Mouse (Mus musculus) myocyte (in vitro differentiated cells): ENCODE measurements around the gene Slc44a1. TPM values are rescaled to one million over a fixed set of nuclear protein-coding genes. Genes with fewer than 3 reads are reported as not detected.

Source experiments
- H3K27me3 ChIP-seq: one replicate; pipeline ENCODE4 v1.6.1; 2011; ENCODE audit not compliant: control insufficient read depth, insufficient read depth, insufficient read length
- H3K36me3 ChIP-seq: one replicate; pipeline ENCODE4 v1.6.1; 2011; ENCODE audit not compliant: control insufficient read depth, insufficient read depth
- H3K4me2 ChIP-seq: one replicate; pipeline ENCODE4 v1.6.1; 2011; ENCODE audit warnings: low read depth, control low read depth
- H3K4me3 ChIP-seq: one replicate; pipeline ENCODE4 v1.5.1; 2011; ENCODE audit warnings: mild to moderate bottlenecking, control low read depth, moderate library complexity
- H3K79me2 ChIP-seq: one replicate; pipeline ENCODE4 v1.6.1; 2011; ENCODE audit not compliant: control insufficient read depth, insufficient read depth
- H3ac ChIP-seq: one replicate; pipeline ENCODE4 v1.6.1; 2011; ENCODE audit not compliant: control insufficient read depth, insufficient read length
- CEBPB ChIP-seq: IDR thresholded peaks from 2 replicates; pipeline ENCODE4 v1.6.1; 2011; ENCODE audit warnings: mild to moderate bottlenecking, moderate library complexity; ENCODE audit not compliant: poor library complexity, insufficient read depth, severe bottlenecking
- E2F4 ChIP-seq: IDR thresholded peaks from one replicate; pipeline ENCODE4 v1.6.1; 2011; ENCODE audit warnings: mild to moderate bottlenecking, control low read depth, moderate library complexity; ENCODE audit not compliant: insufficient read depth
- MAX ChIP-seq: IDR thresholded peaks from one replicate; pipeline ENCODE4 v1.6.1; 2011; ENCODE audit warnings: low read depth, mild to moderate bottlenecking, control low read depth
- MYOD1 ChIP-seq, 3 experiments: IDR thresholded peaks; one replicate each; pipeline ENCODE4 v1.6.1; 2011; ENCODE audit warnings: control low read depth in 2 of 3, low read depth in 2 of 3, mild to moderate bottlenecking in 2 of 3, moderate library complexity in 1 of 3; ENCODE audit not compliant: insufficient read length in 2 of 3, control insufficient read depth in 1 of 3
- MYOG ChIP-seq, 3 experiments: IDR thresholded peaks; one replicate each; pipeline ENCODE4 v1.6.1; 2011; ENCODE audit warnings: control low read depth in 2 of 3, low read depth in 2 of 3, mild to moderate bottlenecking in 2 of 3; ENCODE audit not compliant: insufficient read length in 2 of 3, control insufficient read depth in 1 of 3, insufficient read depth in 1 of 3
- POLR2A ChIP-seq: IDR thresholded peaks from one replicate; pipeline ENCODE4 v1.6.1; 2011; ENCODE audit warnings: low read depth, mild to moderate bottlenecking, control low read depth, moderate library complexity; ENCODE audit not compliant: insufficient read length
- POLR2AphosphoS2 ChIP-seq: IDR thresholded peaks from one replicate; pipeline ENCODE4 v1.6.1; 2011; ENCODE audit warnings: low read depth, control low read depth; ENCODE audit not compliant: insufficient read length
- REST ChIP-seq: IDR thresholded peaks from one replicate; pipeline ENCODE4 v1.6.1; 2011; ENCODE audit warnings: mild to moderate bottlenecking, control low read depth, moderate library complexity; ENCODE audit not compliant: insufficient read depth, insufficient read length
- SRF ChIP-seq: IDR thresholded peaks from one replicate; pipeline ENCODE4 v1.6.1; 2011; ENCODE audit warnings: low read depth; ENCODE audit not compliant: control insufficient read depth, insufficient read length
- TCF12 ChIP-seq: IDR thresholded peaks from one replicate; pipeline ENCODE4 v1.6.1; 2011; ENCODE audit warnings: mild to moderate bottlenecking, control low read depth; ENCODE audit not compliant: poor library complexity, insufficient read depth, severe bottlenecking
- TCF3 ChIP-seq: IDR thresholded peaks from one replicate; pipeline ENCODE4 v1.6.1; 2011; ENCODE audit warnings: low read depth, control low read depth; ENCODE audit not compliant: insufficient read length
- USF1 ChIP-seq: IDR thresholded peaks from one replicate; pipeline ENCODE4 v1.6.1; 2011; ENCODE audit warnings: low read depth, mild to moderate bottlenecking, control low read depth, moderate library complexity
- polyA plus RNA-seq: library from polyadenylated mRNA; unstranded; fragments of >200 nt; fragmentation: generic; extraction: Trizol; gene quantifications from one replicate; pipeline ENCODE4 v1.2.1, GENCODE M21; 2012; ENCODE audit warnings: missing spikeins

The Slc44a1 gene
- polyA plus RNA-seq, 1 experiment = 43.7 TPM

GRCm38 (mm10) chr4:53600462-53600861 lies 160.2 kb downstream of the Slc44a1 start:
- TF ChIP-seq SRF = no peak
- no peak for TF ChIP-seq TCF3
- TF ChIP-seq MYOG (IDR thresholded peaks at IDR 0.05; ENCODE audit: control insufficient read depth in 1 of 3, insufficient read depth in 1 of 3, insufficient read length in 2 of 3, low read depth in 2 of 3) = no peak
- no peak for TF ChIP-seq REST
- no peak for TF ChIP-seq TCF12
- TF ChIP-seq E2F4 = no peak
- TF ChIP-seq USF1 = no peak
- TF ChIP-seq MAX = no peak
- TF ChIP-seq MYOD1 (IDR thresholded peaks at IDR 0.05; ENCODE audit: control insufficient read depth in 1 of 3, insufficient read length in 2 of 3, low read depth in 2 of 3) = no peak
- TF ChIP-seq CEBPB = no peak
- TF ChIP-seq POLR2A = no peak
- TF ChIP-seq POLR2AphosphoS2 = no peak
- Histone ChIP-seq H3K79me2 (no peaks in the 10 kb centered on the region), H3K4me2 (no peak overlapping the region), H3ac (no peak overlapping the region), H3K36me3 (no peaks in the 10 kb centered on the region), H3K27me3 (no peaks in the 10 kb centered on the region), H3K4me3 (no peak overlapping the region)

DNA sequence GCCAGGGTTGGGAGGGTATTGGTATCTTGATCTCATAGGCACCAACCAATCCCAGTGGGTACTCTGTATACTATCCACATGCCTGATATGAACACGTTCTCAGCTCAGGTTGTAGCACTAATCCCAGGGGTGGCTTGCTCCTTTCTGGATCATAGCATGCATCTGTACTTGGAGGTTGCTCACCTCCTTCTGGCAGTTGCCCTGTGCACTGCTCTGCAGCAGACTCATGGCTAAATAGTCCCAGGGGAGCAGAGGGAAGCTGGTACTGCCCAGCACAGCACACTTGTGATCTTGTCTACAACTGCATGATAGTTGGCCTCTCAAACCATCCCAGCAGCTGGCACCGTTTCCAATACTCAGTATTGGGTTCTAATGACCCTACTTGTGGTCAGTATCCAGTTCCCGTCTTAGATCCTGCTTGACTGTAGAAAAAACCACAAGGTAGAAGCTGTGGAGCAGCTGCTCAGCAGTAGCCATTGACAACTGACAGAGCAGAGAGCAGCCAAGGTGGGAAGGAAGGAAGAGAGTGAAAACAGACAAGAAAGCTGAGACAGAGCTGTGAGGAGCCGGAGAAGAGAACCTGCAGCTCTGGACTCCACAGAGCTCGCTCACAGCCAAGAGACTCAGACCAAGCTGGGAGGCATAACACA lies 174.5 kb downstream of the Slc44a1 start:
- Histone ChIP-seq H3K36me3 (no peaks in the 10 kb centered on the region), H3K79me2 (no peaks in the 10 kb centered on the region), H3K4me2 (peak overlapping the region; percentile 42), H3K4me3 (no peak overlapping the region), H3K27me3 (no peaks in the 10 kb centered on the region), H3ac (no peak overlapping the region)
- no peak for TF ChIP-seq SRF
- no peak for TF ChIP-seq POLR2AphosphoS2
- TF ChIP-seq REST = no peak
- TF ChIP-seq POLR2A = no peak
- no peak for TF ChIP-seq CEBPB
- no peak for TF ChIP-seq USF1
- no peak for TF ChIP-seq MAX
- no peak for TF ChIP-seq E2F4
- TF ChIP-seq TCF3 = no peak
- TF ChIP-seq MYOD1 (IDR thresholded peaks at IDR 0.05; ENCODE audit: control insufficient read depth in 1 of 3, insufficient read length in 2 of 3, low read depth in 2 of 3) = peak; percentile 75 to 82 (median 78)
- TF ChIP-seq TCF12 = peak; percentile 18
- peak in 1 of 3 experiments; percentile 77 for TF ChIP-seq MYOG (IDR thresholded peaks at IDR 0.05; ENCODE audit: control insufficient read depth in 1 of 3, insufficient read depth in 1 of 3, insufficient read length in 2 of 3, low read depth in 2 of 3)

DNA sequence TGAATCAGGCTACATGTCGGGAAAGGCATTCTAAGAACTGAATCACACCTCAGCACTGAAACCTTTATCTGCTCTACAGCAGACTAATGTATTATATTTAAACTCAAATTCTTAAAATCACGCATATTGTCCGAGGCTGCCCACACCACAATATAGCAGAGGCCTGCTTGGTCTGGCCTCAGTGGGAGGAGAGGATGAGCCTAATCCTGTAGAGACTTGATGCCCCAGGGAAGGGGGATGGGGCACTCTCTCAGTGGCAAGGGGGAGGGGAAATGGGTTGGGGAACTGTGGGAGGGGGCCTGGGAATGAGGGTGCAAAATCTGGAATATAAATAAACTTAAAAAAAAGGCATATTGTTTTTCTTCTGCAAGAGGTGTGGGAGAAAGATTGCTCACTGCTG lies 177.8 kb downstream of the Slc44a1 start:
- H3K36me3 ChIP-seq = no peaks in the 10 kb centered on the region
- H3K27me3 ChIP-seq = no peaks in the 10 kb centered on the region
- no peak overlapping the region for H3ac ChIP-seq
- H3K4me3 ChIP-seq = no peak overlapping the region
- H3K79me2 ChIP-seq = no peaks in the 10 kb centered on the region
- TF ChIP-seq MYOD1 (IDR thresholded peaks at IDR 0.05; ENCODE audit: control insufficient read depth in 1 of 3, insufficient read length in 2 of 3, low read depth in 2 of 3) (no peak), E2F4 (no peak), SRF (no peak), TCF3 (no peak), TCF12 (no peak), MYOG (IDR thresholded peaks at IDR 0.05; ENCODE audit: control insufficient read depth in 1 of 3, insufficient read depth in 1 of 3, insufficient read length in 2 of 3, low read depth in 2 of 3) (no peak), MAX (no peak), POLR2AphosphoS2 (no peak), CEBPB (no peak), POLR2A (no peak), REST (no peak), USF1 (no peak)
- H3K4me2 ChIP-seq = no peak overlapping the region

GRCm38 (mm10) chr4:53620104-53620503 lies 179.9 kb downstream of the Slc44a1 start:
- Histone ChIP-seq H3K27me3 (no peaks in the 10 kb centered on the region), H3K4me3 (no peak overlapping the region)

DNA sequence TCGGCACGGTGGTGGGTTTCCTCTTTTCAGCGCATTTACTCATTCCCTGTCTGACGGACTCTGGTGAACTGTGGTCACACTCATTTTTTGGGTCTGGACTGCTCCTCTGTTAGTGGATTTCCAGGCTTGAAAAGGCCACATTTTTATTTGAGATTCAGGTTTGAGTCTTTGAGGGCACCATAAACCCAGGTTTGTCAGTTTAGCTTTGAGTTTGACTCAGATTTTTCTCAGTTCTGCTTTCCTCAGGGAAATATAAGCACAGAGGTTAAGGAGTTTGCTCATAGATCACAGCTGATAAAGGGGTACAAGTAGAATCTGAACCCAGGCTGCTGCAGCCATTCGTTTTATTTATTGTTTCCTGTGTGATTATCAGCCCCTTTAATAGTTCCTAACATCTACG lies 180.9 kb downstream of the Slc44a1 start:
- Histone ChIP-seq H3K4me2 (no peak overlapping the region), H3K79me2 (no peaks in the 10 kb centered on the region), H3K36me3 (no peaks in the 10 kb centered on the region), H3K27me3 (no peaks in the 10 kb centered on the region), H3K4me3 (no peak overlapping the region), H3ac (no peak overlapping the region)
- TF ChIP-seq E2F4 = no peak

More at GRCm38 (mm10) chr4:53620104-53620503, 179.9 kb downstream of the Slc44a1 start:
- Histone ChIP-seq H3K36me3 (no peaks in the 10 kb centered on the region), H3K4me2 (no peak overlapping the region), H3K79me2 (no peaks in the 10 kb centered on the region), H3ac (no peak overlapping the region)
- TF ChIP-seq CEBPB = no peak
- no peak for TF ChIP-seq POLR2AphosphoS2
